Mouse (Mus musculus) thymus, adult 2 months (tissue): ENCODE data around the gene Patj. TPM values are rescaled to one million over a fixed set of nuclear protein-coding genes. Genes with fewer than 3 reads are reported as not detected.
"Not testable (repeated sequence)": the region's sequence is repeated elsewhere in the genome, so short reads cannot be mapped to it uniquely, and the experiment has no call there.

Experiments used
- DNase-seq: peaks from one replicate; pipeline ENCODE4 v3.0.0; 2021
- H3K27ac ChIP-seq: fragments of 200-500 bp; 2 replicates; pipeline ENCODE4 v1.5.1; 2012; ENCODE audit warnings: low read length, control low read depth; ENCODE audit not compliant: control insufficient read depth, insufficient read depth
- H3K27me3 ChIP-seq: fragments of 200-500 bp; 2 replicates; pipeline ENCODE4 v1.6.1; 2012; ENCODE audit warnings: mild to moderate bottlenecking, low read length, moderate library complexity, mixed read lengths; ENCODE audit not compliant: control insufficient read depth, insufficient read depth
- H3K36me3 ChIP-seq: fragments of 200-500 bp; 2 replicates; pipeline ENCODE4 v1.6.1; 2012; ENCODE audit warnings: mild to moderate bottlenecking, low read length, moderate library complexity; ENCODE audit not compliant: control insufficient read depth, insufficient read depth
- H3K4me1 ChIP-seq: fragments of 200-500 bp; replicated peaks from 2 replicates; pipeline ENCODE4 v1.6.1; 2012; ENCODE audit warnings: low read length; ENCODE audit not compliant: control insufficient read depth, insufficient read depth
- H3K4me3 ChIP-seq: fragments of 200-500 bp; 2 replicates; pipeline ENCODE4 v1.5.1; 2012; ENCODE audit warnings: mild to moderate bottlenecking, low read length, control low read depth, moderate library complexity; ENCODE audit not compliant: control insufficient read depth, insufficient read depth
- CTCF ChIP-seq: fragments of 200-500 bp; IDR thresholded peaks from 2 replicates; pipeline ENCODE4 v1.5.1; 2012; ENCODE audit warnings: mild to moderate bottlenecking, control low read depth, low read length, moderate library complexity, borderline replicate concordance; ENCODE audit not compliant: control insufficient read depth, poor library complexity, insufficient read depth; ENCODE audit errors: extremely low read depth
- POLR2A ChIP-seq: fragments of 200-500 bp; IDR thresholded peaks from 2 replicates; pipeline ENCODE4 v1.6.1; 2012; ENCODE audit warnings: mild to moderate bottlenecking, low read length, control low read depth, moderate library complexity; ENCODE audit not compliant: control insufficient read depth, poor library complexity, insufficient read depth; ENCODE audit errors: extremely low read depth
- WGBS: fragments of 180-500 bp; shearing (Covaris S2); methylation state at CpG from one replicate; pipeline ENCODE4 v1.1.7; 2018; 5-methylcytosine and 5-hydroxymethylcytosine counted together
- polyA plus RNA-seq: library from polyadenylated mRNA; depleted of rRNA; stranded (reverse); fragments of >200 nt; gene quantifications from 2 replicates; pipeline ENCODE4 v1.2.3, GENCODE M21; 2012

Patj gene
- polyA plus RNA-seq, 1 experiment = 35.0 TPM

GRCm38 (mm10) chr4:98628286-98628685, 232.7 kb downstream of the Patj start:
- Histone ChIP-seq H3K27me3 (no peaks in the 10 kb centered on the region), H3K36me3 (no peaks in the 10 kb centered on the region), H3K4me3 (no peak overlapping the region), H3K27ac (no peak overlapping the region), H3K4me1 (0 out of 2 replicates have a peak, but pooled peaks cover 3% of the 10 kb centered on the region)
- DNase-seq = no peak
- WGBS = 90% methylated on average over 6 of the region's 6 CpGs
- no peak for TF ChIP-seq POLR2A
- TF ChIP-seq CTCF = no peak

- not testable (repeated sequence) for H3K4me3 ChIP-seq, DNase-seq, H3K4me1 ChIP-seq, H3K36me3 ChIP-seq, H3K27me3 ChIP-seq, H3K27ac ChIP-seq
Observed at GRCm38 (mm10) chr4:98629217-98629616, 233.6 kb downstream of the Patj start.

GRCm38 (mm10) chr4:98635140-98635837, 239.7 kb downstream of the Patj start:
- H3K27ac ChIP-seq = no peak overlapping the region
- TF ChIP-seq POLR2A (no peak), CTCF (no peak)
- WGBS = 92% methylated on average over 18 of the region's 18 CpGs
- H3K36me3 ChIP-seq = no peaks in the 10 kb centered on the region
- no peak for DNase-seq
- H3K4me3 ChIP-seq = no peak overlapping the region
- H3K27me3 ChIP-seq = no peaks in the 10 kb centered on the region
- H3K4me1 ChIP-seq = 0 out of 2 replicates have a peak, but pooled peaks cover 3% of the 10 kb centered on the region

- Histone ChIP-seq H3K27me3 (no peaks in the 10 kb centered on the region), H3K4me1 (0 out of 2 replicates have a peak, but pooled peaks cover 3% of the 10 kb centered on the region), H3K27ac (no peak overlapping the region), H3K36me3 (no peaks in the 10 kb centered on the region), H3K4me3 (no peak overlapping the region)
- no peak for TF ChIP-seq CTCF
- no peak for TF ChIP-seq POLR2A
- 97% methylated on average over 8 of the region's 8 CpGs for WGBS
- no peak for DNase-seq
Observed at GRCm38 (mm10) chr4:98638731-98639130, 243.1 kb downstream of the Patj start.

GRCm38 (mm10) chr4:98653650-98654049, 258.1 kb downstream of the Patj start:
- H3K4me3 ChIP-seq = no peak overlapping the region
- no peaks in the 10 kb centered on the region for H3K27me3 ChIP-seq
- TF ChIP-seq POLR2A = no peak
- no peak for TF ChIP-seq CTCF
- H3K4me1 ChIP-seq = peaks cover 5% of the 10 kb centered on the region
- WGBS = 90% methylated on average over 7 of the region's 7 CpGs
- no peak for DNase-seq
- no peak overlapping the region for H3K27ac ChIP-seq
- H3K36me3 ChIP-seq = peaks cover 8% of the 10 kb centered on the region

GRCm38 (mm10) chr4:98654419-98654821, 258.8 kb downstream of the Patj start:
- Histone ChIP-seq H3K36me3 (peaks cover 8% of the 10 kb centered on the region), H3K27me3 (no peaks in the 10 kb centered on the region), H3K4me1 (peaks cover 5% of the 10 kb centered on the region), H3K27ac (no peak overlapping the region), H3K4me3 (no peak overlapping the region)
- TF ChIP-seq POLR2A (no peak), CTCF (no peak)
- 62% methylated on average over 2 of the region's 2 CpGs for WGBS
- no peak for DNase-seq

- no peaks in the 10 kb centered on the region for H3K27me3 ChIP-seq
- DNase-seq = no peak
- H3K4me1 ChIP-seq = peaks cover 5% of the 10 kb centered on the region
- no peak overlapping the region for H3K4me3 ChIP-seq
- H3K36me3 ChIP-seq = peaks cover 8% of the 10 kb centered on the region
- 100% methylated on average over 1 of the region's 1 CpGs for WGBS
- H3K27ac ChIP-seq = no peak overlapping the region
- TF ChIP-seq CTCF = no peak
- TF ChIP-seq POLR2A = no peak
Observed at GRCm38 (mm10) chr4:98656759-98657158, 261.2 kb downstream of the Patj start.
